In genomic region chr3:96474909-96475655, GRCm38 (mm10) we compare ENCODE assay signal across 9 mouse cellular contexts. TPM values are rescaled to one million over a fixed set of nuclear protein-coding genes. Genes with fewer than 3 reads are reported as not detected.
DNase-seq lines count a peak whose midpoint lies in the region; ATAC-seq and TF ChIP-seq lines count a peak whose summit lies in the region.
"Had no signal": no experiment of that assay in that cellular context is flagged by ENCODE, and none has a peak within 500 bp of the region (broad histone marks: within the 10 kb centered on the region; RNA-seq: fewer than 3 reads in every experiment).

No protein-coding gene starts in this region.

- H3K4me1 ChIP-seq in testis, adult 2 months (ENCODE audit: control insufficient read depth, insufficient read depth, low read length) = peaks cover 13% of the 10 kb centered on the region
- peaks cover 6% of the 10 kb centered on the region; the same call in 1 of the 2 replicates for H3K4me1 ChIP-seq in heart, embryonic 16.5 days (ENCODE audit: control insufficient read depth, insufficient read depth, low read length)

- TF ChIP-seq CTCF in testis, adult 2 months (IDR thresholded peaks at IDR 0.05; ENCODE audit: control insufficient read depth, insufficient read depth, insufficient replicate concordance, low read depth, low read length) = no peak

- WGBS in heart, embryonic 16.5 days = 2% methylated on average over 44 of the region's 44 CpGs

- ATAC-seq in heart, embryonic 16.5 days (replicated peaks; ENCODE audit: extremely low read depth, insufficient read depth, low FRiP score) = no peak
- ATAC-seq in megakaryocyte, adult 5-6 weeks (ENCODE audit: poor library complexity, severe bottlenecking) = peak; percentile 27; the same call in 1 of the 2 replicates
- ATAC-seq in erythroid progenitor cell, adult 5-6 weeks (replicated peaks; ENCODE audit: low FRiP score, poor library complexity, severe bottlenecking) = no peak

- peak overlapping the region; percentile 74 for H3K9ac ChIP-seq in heart, embryonic 16.5 days (ENCODE audit: low read length)

- TF ChIP-seq POLR2A in testis, adult 2 months (IDR thresholded peaks at IDR 0.05; ENCODE audit: control insufficient read depth, low read depth, low read length) = no peak

- peak overlapping the region; percentile 99 for H3K4me2 ChIP-seq in heart, embryonic 16.5 days (ENCODE audit: low read depth, low read length)

- H3K4me3 ChIP-seq in testis, adult 2 months (ENCODE audit: control insufficient read depth, low read depth, low read length) = peak overlapping the region; percentile 9; the same call in 1 of the 2 replicates
- peak overlapping the region; percentile 56 for H3K4me3 ChIP-seq in heart, embryonic 16.5 days (ENCODE audit: low read length)

- no peaks in the 10 kb centered on the region for H3K9me3 ChIP-seq in heart, embryonic 16.5 days (replicated peaks; ENCODE audit: control insufficient read depth, low read length)

- H3K27me3 ChIP-seq in testis, adult 2 months (ENCODE audit: control insufficient read depth, insufficient read depth, low read length) = no peaks in the 10 kb centered on the region
- peaks cover 34% of the 10 kb centered on the region for H3K27me3 ChIP-seq in heart, embryonic 16.5 days (ENCODE audit: control insufficient read depth, insufficient read depth, low read length)

- no peaks in the 10 kb centered on the region for H3K36me3 ChIP-seq in testis, adult 2 months (ENCODE audit: control insufficient read depth, insufficient read depth, low read length)
- no peaks in the 10 kb centered on the region for H3K36me3 ChIP-seq in heart, embryonic 16.5 days (ENCODE audit: control insufficient read depth, insufficient read depth)

- no peak for DNase-seq in testis, postnatal 14 days (ENCODE audit: low spot score)
- DNase-seq in cerebellum, postnatal 36 days = no peak
- no peak for DNase-seq in ovary, postnatal 14 days (ENCODE audit: low spot score)
- DNase-seq in spleen, postnatal 36 days (ENCODE audit: low spot score in 2 of 2) = no peak

- no peak overlapping the region for H3K27ac ChIP-seq in testis, adult 2 months (ENCODE audit: control insufficient read depth, insufficient read depth, low read depth, low read length)
- no peak overlapping the region for H3K27ac ChIP-seq in heart, embryonic 16.5 days (ENCODE audit: low read length)

RNA-seq across cellular contexts. Expression of gene BC107364, which starts 23.0 kb away (rescaled TPM):
- polyA plus RNA-seq in testis, adult 2 months (2012; rRNA removed) = 4.7 and 5.5 TPM in 2 replicates
- 1.3 and 1.5 TPM in 2 replicates for polyA plus RNA-seq in heart, embryonic 16.5 days (2015; fragmentation: Nextera tagmentation; extraction: Ambion mirVana)
- total RNA-seq in megakaryocyte, adult 5-6 weeks (2015) = not detected in 2 replicates
- total RNA-seq in megakaryocyte, adult 5-6 weeks (2017) = not detected in 2 replicates
- not detected in 2 replicates for total RNA-seq in erythroid progenitor cell, adult 5-6 weeks (2015; ENCODE audit: low replicate concordance)
- not detected in 2 replicates for total RNA-seq in erythroid progenitor cell, adult 5-6 weeks (2017; ENCODE audit: low replicate concordance)
- polyA plus RNA-seq: brain, embryonic 14.5 days had no signal

RNA-seq across cellular contexts. Expression of gene Hfe2, which starts 49.9 kb away (rescaled TPM):
- 7.8 and 9.0 TPM in 2 replicates for polyA plus RNA-seq in testis, adult 2 months (2012; rRNA removed)
- 8.5 and 10.9 TPM in 2 replicates for polyA plus RNA-seq in heart, embryonic 16.5 days (2015; fragmentation: Nextera tagmentation; extraction: Ambion mirVana)
- not detected in 2 replicates for total RNA-seq in megakaryocyte, adult 5-6 weeks (2015)
- total RNA-seq in megakaryocyte, adult 5-6 weeks (2017) = not detected in 2 replicates
- total RNA-seq in erythroid progenitor cell, adult 5-6 weeks (2015; ENCODE audit: low replicate concordance) = not detected in 2 replicates
- not detected in 2 replicates for total RNA-seq in erythroid progenitor cell, adult 5-6 weeks (2017; ENCODE audit: low replicate concordance)
